Mouse (Mus musculus) neutrophil, adult 83 days (primary cell): ENCODE measurements around the gene Mbip. TPM values are rescaled to one million over a fixed set of nuclear protein-coding genes. Genes with fewer than 3 reads are reported as not detected.

Source experiments
- total RNA-seq, 2 experiments: library from RNA; stranded (reverse); gene quantifications; one replicate each; pipeline ENCODE4 v1.2.4; 2023

Gene Mbip
- 10 to 100 TPM; 14.6 to 15.7 TPM for total RNA-seq

GRCm38 (mm10) chr12:56345367-56346089 lies at the start of gene Mbip:
Mbip (minus strand) TSS chr12:56345894.

Other genes with a start within 250 kb of the Mbip start
- not detected for gene Nkx2-1, start 191.0 kb upstream of the Mbip start, total RNA-seq